Mouse (Mus musculus) neural tube, embryonic 12.5 days (tissue): ENCODE data around the gene Zfp280b. TPM values are rescaled to one million over a fixed set of nuclear protein-coding genes. Genes with fewer than 3 reads are reported as not detected.
"Not testable (repeated sequence)": the region's sequence is repeated elsewhere in the genome, so short reads cannot be mapped to it uniquely, and the experiment has no call there.

Experiments used
- ATAC-seq: fragments of 200-750 bp; cut with Nextera tagmentation; 2 replicates; pipeline ENCODE4 v1.8.0; 2017; ENCODE audit warnings: low read depth, mild to moderate bottlenecking, moderate TSS enrichment, moderate library complexity; ENCODE audit not compliant: low FRiP score
- H3K27ac ChIP-seq: fragments of 300-500 bp; sonication (generic); 2 replicates; pipeline ENCODE4 v1.5.1; 2016
- H3K27me3 ChIP-seq: fragments of 300-500 bp; sonication (generic); replicated peaks from 2 replicates; pipeline ENCODE4 v1.6.1; 2016; ENCODE audit warnings: mild to moderate bottlenecking
- H3K36me3 ChIP-seq: fragments of 300-500 bp; sonication (generic); 2 replicates; pipeline ENCODE4 v1.6.1; 2016; ENCODE audit warnings: mild to moderate bottlenecking
- H3K4me1 ChIP-seq: fragments of 300-500 bp; sonication (generic); 2 replicates; pipeline ENCODE4 v1.6.1; 2016
- H3K4me2 ChIP-seq: fragments of 300-500 bp; sonication (generic); replicated peaks from 2 replicates; pipeline ENCODE4 v1.6.1; 2016; ENCODE audit warnings: mild to moderate bottlenecking
- H3K4me3 ChIP-seq: fragments of 300-500 bp; sonication (generic); 2 replicates; pipeline ENCODE4 v1.5.1; 2016
- H3K9ac ChIP-seq: fragments of 300-500 bp; sonication (generic); 2 replicates; pipeline ENCODE4 v1.6.1; 2016; ENCODE audit warnings: mild to moderate bottlenecking
- H3K9me3 ChIP-seq: fragments of 300-500 bp; sonication (generic); 2 replicates; pipeline ENCODE4 v1.6.1; 2016; ENCODE audit warnings: mild to moderate bottlenecking
- WGBS: fragments of 180-500 bp; shearing (Covaris S2); methylation state at CpG from one replicate; pipeline ENCODE4 v1.1.7; 2016; 5-methylcytosine and 5-hydroxymethylcytosine counted together
- polyA plus RNA-seq: library from polyadenylated mRNA; unstranded; fragments of >200 nt; fragmentation: Nextera tagmentation; extraction: Ambion mirVana; gene quantifications from 2 replicates; pipeline ENCODE4 v1.2.1, GENCODE M21; 2016

Gene Zfp280b
- polyA plus RNA-seq, 1 experiment from 2014 or later = 19.5 TPM

- H3K36me3 ChIP-seq = peaks cover 29% of the 10 kb centered on the region
- 96% methylated on average over 8 of the region's 8 CpGs for WGBS
- H3K27me3 ChIP-seq = no peaks in the 10 kb centered on the region
- no peak overlapping the region for H3K4me2 ChIP-seq
- H3K27ac ChIP-seq = no peak overlapping the region
- no peak overlapping the region for H3K4me3 ChIP-seq
- H3K9me3 ChIP-seq = no peaks in the 10 kb centered on the region
- no peak for ATAC-seq
- H3K4me1 ChIP-seq = peaks cover 8% of the 10 kb centered on the region; the same call in 1 of the 2 replicates
- H3K9ac ChIP-seq = no peak overlapping the region
Measured at GRCm38 (mm10) chr10:76034001-76034600, 1.7 kb downstream of the Zfp280b start.

GRCm38 (mm10) chr10:76035277-76035676 is 2.8 kb downstream of the Zfp280b start:
- H3K36me3 ChIP-seq = peaks cover 41% of the 10 kb centered on the region
- no peak overlapping the region for H3K4me3 ChIP-seq
- no peaks in the 10 kb centered on the region for H3K9me3 ChIP-seq
- no peak for ATAC-seq
- no peak overlapping the region for H3K27ac ChIP-seq
- H3K9ac ChIP-seq = no peak overlapping the region
- H3K27me3 ChIP-seq = no peaks in the 10 kb centered on the region
- no peak overlapping the region for H3K4me2 ChIP-seq
- H3K4me1 ChIP-seq = peaks cover 8% of the 10 kb centered on the region; the same call in 1 of the 2 replicates

GRCm38 (mm10) chr10:76036962-76037361 is 4.5 kb downstream of the Zfp280b start:
- Histone ChIP-seq H3K36me3 (peaks cover 55% of the 10 kb centered on the region), H3K4me1 (peaks cover 8% of the 10 kb centered on the region; the same call in 1 of the 2 replicates), H3K27ac (no peak overlapping the region), H3K9me3 (no peaks in the 10 kb centered on the region), H3K9ac (no peak overlapping the region), H3K4me2 (no peak overlapping the region), H3K4me3 (no peak overlapping the region), H3K27me3 (no peaks in the 10 kb centered on the region)
- WGBS = 95% methylated on average over 5 of the region's 5 CpGs
- no peak for ATAC-seq

GRCm38 (mm10) chr10:76045343-76045742 is 12.9 kb downstream of the Zfp280b start:
- Histone ChIP-seq H3K9me3 (no peaks in the 10 kb centered on the region), H3K27ac (no peak overlapping the region), H3K9ac (no peak overlapping the region), H3K27me3 (no peaks in the 10 kb centered on the region), H3K36me3 (peaks cover 28% of the 10 kb centered on the region), H3K4me1 (no peaks in the 10 kb centered on the region), H3K4me3 (no peak overlapping the region), H3K4me2 (no peak overlapping the region)
- 51% methylated on average over 5 of the region's 5 CpGs for WGBS
- no peak for ATAC-seq

- 68% methylated on average over 1 of the region's 1 CpGs for WGBS
- Histone ChIP-seq H3K4me1 (no peaks in the 10 kb centered on the region), H3K4me3 (no peak overlapping the region), H3K36me3 (peaks cover 15% of the 10 kb centered on the region), H3K4me2 (no peak overlapping the region), H3K9me3 (no peaks in the 10 kb centered on the region), H3K27ac (no peak overlapping the region), H3K9ac (no peak overlapping the region), H3K27me3 (no peaks in the 10 kb centered on the region)
- no peak for ATAC-seq
Measured at GRCm38 (mm10) chr10:76046754-76047153, 14.3 kb downstream of the Zfp280b start.

- H3K36me3 ChIP-seq = peaks cover 15% of the 10 kb centered on the region
- 59% methylated on average over 5 of the region's 5 CpGs for WGBS
- no peak overlapping the region for H3K27ac ChIP-seq
- no peak overlapping the region for H3K4me3 ChIP-seq
- no peak overlapping the region for H3K4me2 ChIP-seq
- no peak for ATAC-seq
- no peak overlapping the region for H3K9ac ChIP-seq
- H3K9me3 ChIP-seq = peaks cover under 1% of the 10 kb centered on the region; the same call in 1 of the 2 replicates
- H3K27me3 ChIP-seq = no peaks in the 10 kb centered on the region
- no peaks in the 10 kb centered on the region for H3K4me1 ChIP-seq
Measured at GRCm38 (mm10) chr10:76047182-76047869, 14.9 kb downstream of the Zfp280b start.

- 70% methylated on average over 6 of the region's 6 CpGs for WGBS
- ATAC-seq = no peak
- Histone ChIP-seq H3K36me3 (peaks cover 3% of the 10 kb centered on the region; the same call in 1 of the 2 replicates), H3K4me1 (no peaks in the 10 kb centered on the region), H3K9ac (no peak overlapping the region), H3K27ac (no peak overlapping the region), H3K9me3 (peaks cover 4% of the 10 kb centered on the region; the same call in 1 of the 2 replicates), H3K4me3 (no peak overlapping the region), H3K4me2 (no peak overlapping the region), H3K27me3 (no peaks in the 10 kb centered on the region)
Measured at GRCm38 (mm10) chr10:76048967-76049366, 16.5 kb downstream of the Zfp280b start.

- no peak overlapping the region for H3K4me3 ChIP-seq
- H3K27me3 ChIP-seq = no peaks in the 10 kb centered on the region
- H3K4me1 ChIP-seq = no peaks in the 10 kb centered on the region
- H3K9ac ChIP-seq = no peak overlapping the region
- no peaks in the 10 kb centered on the region for H3K36me3 ChIP-seq
- 83% methylated on average over 11 of the region's 11 CpGs for WGBS
- ATAC-seq = no peak
- H3K4me2 ChIP-seq = no peak overlapping the region
- H3K27ac ChIP-seq = no peak overlapping the region
- H3K9me3 ChIP-seq = peaks cover 4% of the 10 kb centered on the region; the same call in 1 of the 2 replicates
Measured at GRCm38 (mm10) chr10:76051860-76052259, 19.4 kb downstream of the Zfp280b start.

- Histone ChIP-seq H3K27ac (no peak overlapping the region), H3K4me2 (no peak overlapping the region), H3K27me3 (no peaks in the 10 kb centered on the region), H3K9me3 (no peaks in the 10 kb centered on the region), H3K9ac (no peak overlapping the region), H3K4me3 (no peak overlapping the region), H3K36me3 (no peaks in the 10 kb centered on the region), H3K4me1 (no peaks in the 10 kb centered on the region)
- WGBS = 89% methylated on average over 5 of the region's 5 CpGs
- ATAC-seq = no peak
Measured at GRCm38 (mm10) chr10:76062439-76062838, 30.0 kb downstream of the Zfp280b start.

- no peak for ATAC-seq
- Histone ChIP-seq H3K4me3 (no peak overlapping the region), H3K9ac (no peak overlapping the region), H3K4me2 (no peak overlapping the region), H3K9me3 (no peaks in the 10 kb centered on the region), H3K4me1 (0 out of 2 replicates have a peak, but pooled peaks cover 5% of the 10 kb centered on the region), H3K27ac (no peak overlapping the region), H3K27me3 (no peaks in the 10 kb centered on the region), H3K36me3 (no peaks in the 10 kb centered on the region)
- 15% methylated on average over 12 of the region's 12 CpGs for WGBS
Measured at GRCm38 (mm10) chr10:76067674-76068613, 35.5 kb downstream of the Zfp280b start.

- H3K4me3 ChIP-seq, H3K4me2 ChIP-seq, H3K27ac ChIP-seq, ATAC-seq, H3K27me3 ChIP-seq, H3K9me3 ChIP-seq, H3K4me1 ChIP-seq, H3K9ac ChIP-seq, H3K36me3 ChIP-seq: not testable (repeated sequence)
- 95% methylated on average over 5 of the region's 5 CpGs for WGBS
Measured at GRCm38 (mm10) chr10:76072080-76072479, 39.6 kb downstream of the Zfp280b start.

- not testable (repeated sequence) for H3K36me3 ChIP-seq
- 91% methylated on average over 2 of the region's 2 CpGs for WGBS
Measured at GRCm38 (mm10) chr10:76077008-76077407, 44.6 kb downstream of the Zfp280b start.

More at GRCm38 (mm10) chr10:76077008-76077407, 44.6 kb downstream of the Zfp280b start:
- not testable (repeated sequence) for H3K4me2 ChIP-seq, H3K4me1 ChIP-seq, ATAC-seq, H3K4me3 ChIP-seq, H3K9ac ChIP-seq, H3K9me3 ChIP-seq, H3K27me3 ChIP-seq, H3K27ac ChIP-seq
